Mouse (Mus musculus): Measurements from ENCODE around the gene Dnase1l1.

DNA sequence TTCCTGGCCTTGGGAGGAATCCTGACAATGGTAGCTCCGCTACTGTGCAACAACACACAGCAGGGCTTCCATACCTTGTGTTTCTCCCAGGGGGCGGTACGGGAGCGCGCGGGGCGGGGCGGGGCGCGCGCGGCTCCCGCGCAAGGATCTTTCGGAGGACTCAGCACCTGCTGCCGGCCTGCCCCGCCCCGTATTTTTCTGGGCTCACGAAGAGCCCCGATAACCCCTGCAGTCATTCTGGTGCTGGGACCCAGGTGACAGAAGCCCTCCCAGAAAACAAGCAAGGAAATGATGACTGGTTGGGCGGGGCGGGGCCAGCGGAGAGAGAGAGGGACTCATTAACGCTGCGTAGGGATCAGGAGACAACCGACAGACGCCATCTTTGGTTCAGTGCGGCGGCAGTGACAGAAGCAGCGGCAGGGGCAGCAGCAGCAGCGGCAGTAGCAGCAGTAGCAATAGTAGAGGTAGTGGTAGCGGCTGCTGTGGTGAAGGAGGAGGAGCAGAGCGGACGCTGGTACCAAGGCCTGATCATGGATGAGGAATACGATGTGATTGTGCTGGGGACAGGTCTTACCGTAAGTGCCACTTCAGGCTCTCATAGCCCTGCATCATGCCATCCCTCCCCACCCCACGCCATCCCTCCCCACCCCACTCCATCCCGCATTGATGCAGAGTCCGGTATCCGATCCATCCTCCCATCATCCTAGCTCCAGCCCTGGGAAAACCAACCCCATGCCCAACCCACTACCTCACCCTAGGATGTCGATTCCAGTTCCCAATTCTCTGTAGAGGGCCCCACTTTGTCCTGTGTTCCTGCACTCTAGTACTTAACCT lies 22.9 kb upstream of the Dnase1l1 start, which contains the start of gene Gdi1:
- TF ChIP-seq E2F4 (IDR thresholded peaks at IDR 0.05; ENCODE audit: insufficient read depth) (no peak), POLR2A (IDR thresholded peaks at IDR 0.05; ENCODE audit: insufficient read length, low read depth) (peak; percentile 99)

Measured in myocyte (in vitro differentiated cells).